Mouse (Mus musculus): ENCODE results near the gene Cacna1a.
"Not testable (repeated sequence)": the region's sequence is repeated elsewhere in the genome, so short reads cannot be mapped to it uniquely, and the experiment has no call there.

Cacna1a gene

GRCm38 (mm10) chr8:84592015-84592662, 203.9 kb downstream of the Cacna1a start:
- DNase-seq (ENCODE audit: low read depth), result peak; percentile 69

GRCm38 (mm10) chr8:84593143-84593542, 204.9 kb downstream of the Cacna1a start:
- DNase-seq (ENCODE audit: low read depth), result no peak

- peak; percentile 73 for DNase-seq (ENCODE audit: low read depth)
Observed at GRCm38 (mm10) chr8:84594099-84594780, 206.0 kb downstream of the Cacna1a start.

- peak; percentile 78 for DNase-seq (ENCODE audit: low read depth)
Observed at GRCm38 (mm10) chr8:84595648-84596047, 207.4 kb downstream of the Cacna1a start.

GRCm38 (mm10) chr8:84599401-84599800, 211.2 kb downstream of the Cacna1a start:
- no peak for DNase-seq (ENCODE audit: low read depth)

- DNase-seq (ENCODE audit: low read depth), result no peak
Observed at GRCm38 (mm10) chr8:84600311-84600907, 212.2 kb downstream of the Cacna1a start.

GRCm38 (mm10) chr8:84601221-84601751, 213.0 kb downstream of the Cacna1a start:
- DNase-seq (ENCODE audit: low read depth), result no peak

GRCm38 (mm10) chr8:84614512-84615223, 226.4 kb downstream of the Cacna1a start:
- peak; percentile 64 for DNase-seq (ENCODE audit: low read depth)

GRCm38 (mm10) chr8:84615666-84616485, 227.6 kb downstream of the Cacna1a start:
- DNase-seq (ENCODE audit: low read depth), result no peak

GRCm38 (mm10) chr8:84617005-84617404, 228.8 kb downstream of the Cacna1a start:
- no peak for DNase-seq (ENCODE audit: low read depth)

- DNase-seq (ENCODE audit: low read depth), result peak; percentile 11
Observed at GRCm38 (mm10) chr8:84621102-84621625, 232.9 kb downstream of the Cacna1a start.

- DNase-seq (ENCODE audit: low read depth), result not testable (repeated sequence)
Observed at GRCm38 (mm10) chr8:84623425-84623824, 235.2 kb downstream of the Cacna1a start.

- DNase-seq (ENCODE audit: low read depth), result no peak
Observed at GRCm38 (mm10) chr8:84629586-84629985, 241.3 kb downstream of the Cacna1a start.

- no peak for DNase-seq (ENCODE audit: low read depth)
Observed at GRCm38 (mm10) chr8:84630145-84630544, 241.9 kb downstream of the Cacna1a start.

GRCm38 (mm10) chr8:84631813-84632212, 243.6 kb downstream of the Cacna1a start:
- no peak for DNase-seq (ENCODE audit: low read depth)

- DNase-seq (ENCODE audit: low read depth), result no peak
Observed at GRCm38 (mm10) chr8:84633841-84634584, 245.8 kb downstream of the Cacna1a start.

GRCm38 (mm10) chr8:84634849-84635304, 246.6 kb downstream of the Cacna1a start:
- DNase-seq (ENCODE audit: low read depth), result no peak

- DNase-seq (ENCODE audit: low read depth), result no peak
Observed at GRCm38 (mm10) chr8:84635397-84636050, 247.3 kb downstream of the Cacna1a start.

GRCm38 (mm10) chr8:84636051-84636691, 247.9 kb downstream of the Cacna1a start:
- DNase-seq (ENCODE audit: low read depth), result no peak

Data from 416B (cell line).